In the genomic region with DNA sequence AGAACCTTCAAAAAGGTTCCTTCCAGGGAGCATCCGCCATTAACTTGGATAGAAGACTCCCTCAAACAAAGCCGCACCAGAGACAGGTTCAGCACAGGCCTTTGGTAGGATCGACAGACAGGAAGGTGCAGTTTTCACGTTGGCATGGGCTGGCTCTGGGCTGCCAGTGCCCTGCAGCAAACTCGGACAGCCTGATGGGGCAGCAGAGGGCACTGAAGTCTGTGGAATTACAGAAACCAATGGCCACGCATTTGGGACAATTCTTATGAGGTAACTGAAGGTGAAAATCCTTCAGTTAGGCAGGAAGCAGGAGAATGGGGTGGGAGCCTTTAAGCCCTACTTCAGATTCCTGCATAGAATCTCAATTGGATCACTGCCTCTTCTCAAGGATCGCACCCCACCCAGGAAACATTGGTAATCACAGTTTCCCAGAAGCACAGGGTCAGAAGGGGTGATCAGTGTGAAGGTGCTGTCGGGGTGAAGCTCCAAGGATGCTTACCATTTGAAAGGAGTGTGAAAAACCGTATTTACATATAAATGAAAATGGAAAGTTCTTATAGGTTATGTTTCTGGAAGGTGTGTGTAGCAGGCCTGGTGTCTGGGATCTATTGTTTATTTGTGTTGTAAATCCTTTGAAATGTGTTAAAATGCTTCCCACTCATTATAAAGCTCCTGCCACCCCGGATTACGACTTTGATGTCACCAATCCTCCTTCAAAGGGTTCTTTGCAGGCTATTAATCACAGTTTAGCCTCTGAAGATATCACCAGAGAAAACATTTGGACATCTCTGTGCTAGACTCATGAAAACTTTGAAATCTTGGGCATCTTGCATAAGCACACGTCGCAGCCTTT, we compare ENCODE assay signal across 9 mouse cellular contexts.
DNase-seq lines count a peak whose midpoint lies in the region; ATAC-seq and TF ChIP-seq lines count a peak whose summit lies in the region.
"Had no signal": no experiment of that assay in that cellular context is flagged by ENCODE, and none has a peak within 500 bp of the region (broad histone marks: within the 10 kb centered on the region; RNA-seq: fewer than 3 reads in every experiment).

No protein-coding gene starts in this region.

- intact Hi-C loops in heart, postnatal 25 days (cut with DNase I), result loop anchor here (5.0 kb wide), 1 partner anchor 264 kb away; no protein-coding TSS in a partner anchor

- peak overlapping the region; percentile 18 for H3K27ac ChIP-seq in ES-Bruce4 (ENCODE audit: insufficient read depth, low read length)
- H3K27ac ChIP-seq in stomach, postnatal 0 days (replicated peaks), result no peak overlapping the region
- H3K27ac ChIP-seq: heart, embryonic 15.5 days had no signal

- peaks cover 6% of the 10 kb centered on the region for H3K4me1 ChIP-seq in ES-Bruce4 (ENCODE audit: control insufficient read depth, insufficient read depth, low read length)
- no peaks in the 10 kb centered on the region for H3K4me1 ChIP-seq in stomach, postnatal 0 days (replicated peaks; ENCODE audit: control insufficient read depth, insufficient read depth)
- H3K4me1 ChIP-seq: heart, embryonic 15.5 days had no signal

- H3K27me3 ChIP-seq in ES-Bruce4 (ENCODE audit: control insufficient read depth, insufficient read depth, low read length, poor library complexity, severe bottlenecking), result no peaks in the 10 kb centered on the region
- no peaks in the 10 kb centered on the region for H3K27me3 ChIP-seq in stomach, postnatal 0 days (ENCODE audit: control insufficient read depth, insufficient read depth, low read length)
- H3K27me3 ChIP-seq: heart, embryonic 15.5 days had no signal

- H3K36me3 ChIP-seq in ES-Bruce4 (ENCODE audit: control insufficient read depth, insufficient read depth, low read length, poor library complexity, severe bottlenecking), result no peaks in the 10 kb centered on the region
- no peaks in the 10 kb centered on the region for H3K36me3 ChIP-seq in stomach, postnatal 0 days (ENCODE audit: control insufficient read depth, insufficient read depth, low read length)
- H3K36me3 ChIP-seq: heart, embryonic 15.5 days had no signal

- no peak overlapping the region for H3K9ac ChIP-seq in ES-Bruce4 (ENCODE audit: low read depth, poor library complexity, severe bottlenecking)
- H3K9ac ChIP-seq in stomach, postnatal 0 days (ENCODE audit: low read length), result no peak overlapping the region
- H3K9ac ChIP-seq: heart, embryonic 15.5 days had no signal

- 23% methylated on average over 13 of the region's 13 CpGs for WGBS in stomach, postnatal 0 days

- peak; percentile 39 for DNase-seq in heart, postnatal 4 days
- DNase-seq in heart, postnatal 25 days (ENCODE audit: low spot score), result no peak
- DNase-seq in adrenal gland, postnatal 25 days, result peak; percentile 56
- peak; percentile 61 for DNase-seq in kidney, postnatal 10 days
- DNase-seq in stomach, postnatal 0 days (ENCODE audit: low spot score), result peak; percentile 55
- no peak for DNase-seq in thymus, postnatal 4 days
- DNase-seq in thymus, postnatal 14 days, result no peak

- H3K4me2 ChIP-seq in stomach, postnatal 0 days (replicated peaks; ENCODE audit: low read depth), result no peak overlapping the region
- H3K4me2 ChIP-seq: heart, embryonic 15.5 days had no signal

- TF ChIP-seq POLR2A in ES-Bruce4 (IDR thresholded peaks at IDR 0.05; ENCODE audit: insufficient read depth, low read length), result no peak

- ATAC-seq in stomach, postnatal 0 days (ENCODE audit: low FRiP score, low TSS enrichment), result no peak

- peak; percentile 27 for TF ChIP-seq CTCF in ES-Bruce4 (IDR thresholded peaks at IDR 0.05; ENCODE audit: low read depth, low read length)
- TF ChIP-seq CTCF in stomach, postnatal 0 days (IDR thresholded peaks at IDR 0.05; ENCODE audit: low read depth), result peak; percentile 68

- peak; percentile 97 for TF ChIP-seq EP300 in ES-Bruce4 (IDR thresholded peaks at IDR 0.05; ENCODE audit: insufficient read depth, low read depth, low read length)
- no peak for TF ChIP-seq EP300 in stomach, postnatal 0 days (optimal IDR thresholded peaks at IDR 0.05)

- H3K4me3 ChIP-seq in ES-Bruce4 (ENCODE audit: low read depth, low read length), result no peak overlapping the region
- no peak overlapping the region for H3K4me3 ChIP-seq in stomach, postnatal 0 days (ENCODE audit: low read depth, low read length)
- H3K4me3 ChIP-seq: heart, embryonic 15.5 days had no signal

- no peaks in the 10 kb centered on the region for H3K9me3 ChIP-seq in ES-Bruce4 (replicated peaks; ENCODE audit: control insufficient read depth, insufficient read depth, low read length, poor library complexity, severe bottlenecking)
- no peaks in the 10 kb centered on the region for H3K9me3 ChIP-seq in stomach, postnatal 0 days (ENCODE audit: control insufficient read depth, low read length)
- H3K9me3 ChIP-seq: heart, embryonic 15.5 days had no signal

Comparison
In these comparisons a context has a peak if more than half of its experiments do, and no peak if none do; other contexts are left out.
1. DNase-seq: peak in heart, postnatal 4 days (single experiment), adrenal gland, postnatal 25 days (single experiment), kidney, postnatal 10 days (single experiment) and stomach, postnatal 0 days (single experiment); none in heart, postnatal 25 days (single experiment), thymus, postnatal 4 days (single experiment) and thymus, postnatal 14 days (single experiment).